Mouse (Mus musculus): ENCODE results near the gene Hddc3.

GRCm38 (mm10) chr7:80318670-80319069, 24.2 kb upstream of the Hddc3 start:
- TF ChIP-seq CTCF (IDR thresholded peaks at IDR 0.05; ENCODE audit: borderline replicate concordance, insufficient read depth, low read depth, low read length) (no peak), POLR2A (IDR thresholded peaks at IDR 0.05; ENCODE audit: borderline replicate concordance, insufficient read depth, low read length) (no peak)
